Mouse (Mus musculus): ENCODE measurements at regions not wholly inside any gene's neighbourhood (a gene's known extent, or its start where the extent isn't known, plus 50 kb on each side); places are given as distances from the start of the nearest gene placed in this dataset.
"Not testable (repeated sequence)": the region's sequence is repeated elsewhere in the genome, so short reads cannot be mapped to it uniquely, and the experiment has no call there.

DNA sequence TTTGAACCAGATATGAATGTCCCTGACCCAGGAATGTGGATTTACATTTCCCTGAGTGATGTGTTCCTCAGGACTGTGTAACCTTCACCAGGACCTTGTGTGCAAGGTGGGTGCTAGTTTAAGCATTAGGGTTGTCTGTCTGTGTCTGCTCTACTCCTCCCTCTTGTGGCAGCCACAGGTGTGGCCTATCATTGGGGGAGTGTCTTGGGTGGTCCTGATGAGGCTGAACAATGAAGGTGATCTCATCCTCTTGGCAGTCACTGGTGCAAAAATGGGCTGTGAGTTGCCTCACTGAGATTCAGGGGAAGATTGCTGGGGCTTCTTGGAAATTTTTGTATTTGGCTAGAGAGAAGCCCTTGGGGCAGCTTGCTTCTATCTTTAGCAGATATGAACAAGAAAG, 179.4 kb upstream of the Ube2e1 start:
- ATAC-seq: no peak

DNA sequence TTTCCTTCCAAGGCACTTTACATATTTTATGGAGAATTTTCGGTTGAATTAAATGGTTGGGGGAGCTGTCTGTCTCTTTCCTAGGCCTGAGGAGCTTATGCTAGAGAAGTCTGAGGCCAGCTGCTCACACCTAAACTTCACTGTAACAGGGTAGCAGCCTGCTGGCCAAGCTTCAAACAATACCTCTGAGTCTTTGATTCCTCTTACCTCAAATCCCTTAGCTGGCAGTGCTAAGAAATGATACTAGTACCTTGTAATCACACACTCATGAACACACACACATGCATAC, 176.6 kb upstream of the Ube2e1 start:
- no peak for ATAC-seq

DNA sequence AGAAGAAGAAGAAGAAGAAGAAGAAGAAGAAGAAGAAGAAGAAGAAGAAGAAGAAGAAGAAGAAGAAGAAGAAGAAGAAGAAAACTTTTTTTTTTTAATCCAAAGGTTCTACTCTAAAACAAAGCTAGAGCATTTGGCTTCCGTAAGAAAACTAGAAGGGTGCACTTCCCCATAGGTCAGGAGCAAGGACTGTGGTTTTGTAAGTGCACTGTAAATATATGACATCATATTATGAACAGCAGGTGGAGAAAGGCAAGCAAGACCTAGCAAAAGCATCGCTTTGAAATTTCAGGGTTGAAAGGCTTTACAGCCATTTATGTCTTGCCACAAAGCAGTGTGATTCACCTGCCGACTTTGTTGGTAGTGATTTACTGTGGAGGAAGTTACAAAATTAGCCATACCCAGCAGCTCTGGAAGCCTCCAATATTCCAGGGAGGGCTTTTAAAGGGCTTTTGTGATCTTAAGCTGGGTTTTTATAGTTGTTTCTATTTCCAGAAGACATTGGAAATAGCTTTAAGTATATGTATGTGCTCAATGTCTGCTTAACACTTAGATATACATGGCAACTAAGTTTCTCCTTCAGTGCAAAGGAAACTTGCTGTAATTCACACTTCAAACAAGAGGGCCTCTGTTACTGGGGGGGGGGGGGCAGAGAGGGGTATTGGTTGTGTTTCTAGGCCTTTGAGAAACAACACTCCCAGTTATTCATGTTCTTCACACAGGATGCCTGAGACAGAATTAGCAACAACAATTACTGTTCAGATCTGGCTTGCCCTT, 176.1 kb upstream of the Ube2e1 start:
- no peak for ATAC-seq

- ATAC-seq: no peak
Observed at GRCm38 (mm10) chr14:18506168-18506567, 174.5 kb upstream of the Ube2e1 start.

GRCm38 (mm10) chr14:18500249-18500832, 168.7 kb upstream of the Ube2e1 start:
- no peak for ATAC-seq

GRCm38 (mm10) chr14:18494048-18494447, 162.4 kb upstream of the Ube2e1 start:
- no peak for ATAC-seq

DNA sequence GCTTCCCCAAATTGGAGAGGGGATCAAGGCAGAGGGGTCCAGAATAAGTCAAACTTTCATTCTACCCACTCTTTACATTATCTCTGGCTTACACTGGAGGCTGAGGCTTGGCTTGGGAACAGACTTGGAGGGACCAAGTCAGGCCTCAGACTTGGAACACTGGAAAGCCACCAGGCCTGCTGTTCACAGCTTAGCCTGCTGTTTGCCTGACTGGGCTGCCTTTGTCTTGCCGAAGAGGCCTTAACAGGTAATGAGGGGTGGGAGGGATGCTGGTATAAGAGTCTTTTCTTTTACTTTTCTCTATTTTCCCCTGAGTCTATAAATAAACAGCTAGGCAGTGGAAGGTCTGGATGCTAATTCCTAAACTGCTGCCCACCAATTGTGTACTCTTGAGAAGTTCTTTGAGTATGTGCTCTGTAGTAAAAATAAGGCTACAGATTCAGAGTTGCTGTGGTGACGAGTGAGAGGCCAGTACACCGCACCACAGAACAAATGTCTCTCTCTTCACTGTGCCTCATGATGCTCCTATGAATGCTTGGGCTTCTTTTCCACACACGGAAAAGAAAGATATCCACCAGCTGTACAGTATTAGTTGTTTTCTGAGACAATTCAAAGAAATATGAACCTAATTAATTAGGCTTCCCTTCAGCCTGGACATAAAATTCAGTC, 154.6 kb upstream of the Ube2e1 start:
- ATAC-seq: no peak

DNA sequence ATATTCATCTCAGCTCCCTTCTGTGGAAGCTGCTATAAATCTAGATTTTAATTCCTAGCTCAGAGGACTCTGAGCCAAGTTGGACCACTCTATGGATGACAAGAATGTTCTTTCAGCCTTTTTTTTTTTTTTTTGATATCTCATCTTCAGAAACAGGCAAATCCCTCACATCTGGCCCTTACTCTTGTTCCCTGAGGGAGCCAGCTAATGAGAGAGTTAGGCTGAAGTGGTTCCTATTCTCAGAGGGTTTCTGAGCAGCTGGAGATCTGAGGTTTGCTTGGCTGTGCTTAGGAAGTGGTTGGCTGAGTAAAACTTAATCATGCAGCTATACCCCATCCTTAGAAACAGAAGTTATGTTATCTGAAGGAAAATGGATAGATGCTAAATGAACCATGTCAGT, 153.9 kb upstream of the Ube2e1 start:
- ATAC-seq: no peak

- ATAC-seq: no peak
Observed at GRCm38 (mm10) chr14:18476795-18477320, 145.2 kb upstream of the Ube2e1 start.

DNA sequence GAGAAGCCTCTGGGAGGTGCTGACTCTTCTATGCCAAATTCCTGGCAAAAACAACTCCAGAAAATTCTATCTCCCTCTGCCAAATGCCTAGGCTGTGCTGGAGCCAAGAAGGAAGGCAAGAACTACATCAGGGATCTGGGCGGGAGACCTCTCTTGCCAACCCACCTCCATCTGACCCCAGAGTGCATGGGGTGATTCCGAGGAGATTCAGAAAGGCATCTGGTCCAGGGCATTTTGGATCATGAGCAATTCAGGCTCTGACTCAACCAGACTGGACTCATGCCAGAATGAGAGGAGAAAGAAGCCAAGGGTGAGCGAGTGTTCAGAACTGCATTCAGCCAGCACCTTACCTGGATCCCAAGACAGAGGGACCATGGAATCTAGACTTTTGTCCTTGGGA, 137.0 kb upstream of the Ube2e1 start:
- no peak for ATAC-seq

- ATAC-seq: not testable (repeated sequence)
Observed at GRCm38 (mm10) chr14:18466864-18467263, 135.2 kb upstream of the Ube2e1 start.

DNA sequence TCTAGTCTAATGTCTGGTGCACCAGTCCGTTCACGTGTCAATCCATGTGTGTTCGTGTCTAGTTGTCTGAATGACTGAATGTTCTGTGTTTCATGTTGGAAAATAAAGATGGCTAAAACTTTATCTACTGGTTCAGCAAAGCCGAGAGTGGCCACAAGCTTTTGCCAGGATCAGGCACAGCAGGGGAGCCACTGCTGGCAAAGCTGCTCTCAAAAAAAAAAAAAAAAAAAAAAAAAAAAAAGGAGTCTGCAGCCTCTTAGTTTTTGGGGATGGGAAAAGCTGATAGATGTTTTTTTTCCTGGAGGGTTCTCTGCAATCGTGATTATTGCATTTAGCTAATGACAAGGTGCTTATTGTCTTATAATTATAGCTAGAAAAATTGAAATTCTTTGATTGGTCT, 132.5 kb upstream of the Ube2e1 start:
- not testable (repeated sequence) for ATAC-seq

DNA sequence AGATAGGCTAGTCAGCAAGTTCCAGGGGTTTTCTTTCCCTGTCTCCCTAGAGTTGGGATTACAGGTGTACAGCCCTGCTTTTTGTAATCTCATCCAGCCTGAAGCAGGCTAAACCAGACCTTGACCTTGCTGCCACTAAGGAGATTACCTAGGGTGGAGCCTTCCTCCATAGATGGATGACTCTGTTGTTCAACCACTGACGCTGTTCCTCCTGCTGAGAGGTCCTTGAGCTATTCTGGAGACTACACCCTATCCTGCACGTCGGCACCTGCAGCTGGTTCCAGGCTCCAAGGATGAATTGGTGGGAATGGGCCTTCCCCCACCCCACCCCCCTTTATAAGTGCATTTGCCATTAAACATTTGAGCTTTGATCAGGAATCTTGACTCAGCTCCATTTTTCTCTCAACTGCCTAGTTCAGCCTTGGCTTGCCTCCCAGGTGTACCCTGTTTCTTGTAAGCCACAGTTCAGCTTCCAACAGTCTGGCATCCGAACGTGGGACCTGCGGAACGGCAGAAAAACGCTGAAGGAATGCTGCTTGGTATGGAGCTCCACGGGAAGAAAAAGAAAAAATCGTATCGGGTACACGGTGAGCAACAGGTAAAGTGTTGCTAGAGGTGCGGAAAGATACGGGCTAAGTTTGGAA, 131.7 kb upstream of the Ube2e1 start:
- no peak for ATAC-seq

- ATAC-seq: no peak
Observed at GRCm38 (mm10) chr14:18462381-18462780, 130.7 kb upstream of the Ube2e1 start.

GRCm38 (mm10) chr14:18448666-18449065, 117.0 kb upstream of the Ube2e1 start:
- no peak for ATAC-seq

GRCm38 (mm10) chr14:18444492-18444891, 112.8 kb upstream of the Ube2e1 start:
- no peak for ATAC-seq

GRCm38 (mm10) chr14:18428968-18429367, 97.3 kb upstream of the Ube2e1 start:
- ATAC-seq: not testable (repeated sequence)

DNA sequence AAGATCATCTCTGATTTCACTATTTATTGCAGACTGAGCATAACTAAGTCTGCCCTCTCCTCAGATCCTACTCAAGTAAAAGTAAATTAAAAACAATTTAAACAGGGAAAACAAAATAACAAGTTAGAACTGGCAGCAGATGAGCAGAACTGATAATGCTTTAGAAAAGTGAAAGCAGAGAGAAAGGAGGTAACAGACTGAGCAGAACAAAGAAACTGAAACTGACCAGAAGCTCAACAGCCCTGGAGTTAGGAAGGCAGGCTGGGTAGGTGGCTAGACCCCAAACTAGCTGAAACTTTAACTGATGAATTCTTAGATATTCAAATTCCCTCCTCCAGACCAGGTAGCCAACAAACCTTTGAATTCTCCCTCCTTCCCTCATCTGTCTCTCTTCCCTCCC, 94.2 kb upstream of the Ube2e1 start:
- peak; percentile 74 for ATAC-seq

DNA sequence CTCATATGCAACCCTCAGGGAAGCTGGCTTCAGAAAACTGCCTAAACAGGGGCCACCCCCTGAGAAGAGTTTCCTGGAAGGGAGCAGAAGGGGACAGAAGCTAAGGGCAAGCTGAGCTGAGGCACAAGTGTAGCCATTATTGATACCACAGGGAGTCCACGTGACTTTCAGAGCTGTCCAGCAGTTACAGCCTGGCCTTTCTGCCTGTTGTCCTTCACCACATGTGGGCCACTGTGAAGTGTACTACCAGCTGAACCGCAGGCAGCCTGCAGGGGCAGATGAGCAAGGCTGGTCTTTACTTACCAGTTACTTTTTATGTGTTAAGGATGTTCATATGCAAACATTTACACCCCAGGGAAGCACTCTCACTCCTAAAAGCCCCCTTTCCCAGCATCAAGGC, 85.2 kb upstream of the Ube2e1 start:
- no peak for ATAC-seq

GRCm38 (mm10) chr14:18416319-18416718, 84.7 kb upstream of the Ube2e1 start:
- no peak for ATAC-seq

DNA sequence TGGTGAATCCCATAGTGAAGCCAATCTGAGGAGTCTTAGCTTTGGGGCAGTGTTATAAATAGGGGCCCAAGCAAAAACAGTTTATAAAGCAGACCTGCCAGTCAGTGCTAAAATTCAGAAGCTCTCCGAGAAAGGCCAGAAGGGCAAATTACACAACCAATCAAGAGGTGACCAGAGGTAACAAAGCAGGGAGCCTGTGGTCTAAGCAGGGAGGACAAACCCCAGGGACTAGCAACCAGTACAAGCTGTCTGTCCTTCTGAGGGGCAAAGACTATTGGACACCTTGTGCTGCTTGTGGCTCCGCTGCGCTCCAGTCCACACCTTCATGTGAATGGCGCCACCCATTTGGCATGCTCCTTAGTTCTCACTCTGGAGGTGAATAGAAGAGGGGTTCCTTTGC, 67.3 kb upstream of the Ube2e1 start:
- ATAC-seq: no peak

DNA sequence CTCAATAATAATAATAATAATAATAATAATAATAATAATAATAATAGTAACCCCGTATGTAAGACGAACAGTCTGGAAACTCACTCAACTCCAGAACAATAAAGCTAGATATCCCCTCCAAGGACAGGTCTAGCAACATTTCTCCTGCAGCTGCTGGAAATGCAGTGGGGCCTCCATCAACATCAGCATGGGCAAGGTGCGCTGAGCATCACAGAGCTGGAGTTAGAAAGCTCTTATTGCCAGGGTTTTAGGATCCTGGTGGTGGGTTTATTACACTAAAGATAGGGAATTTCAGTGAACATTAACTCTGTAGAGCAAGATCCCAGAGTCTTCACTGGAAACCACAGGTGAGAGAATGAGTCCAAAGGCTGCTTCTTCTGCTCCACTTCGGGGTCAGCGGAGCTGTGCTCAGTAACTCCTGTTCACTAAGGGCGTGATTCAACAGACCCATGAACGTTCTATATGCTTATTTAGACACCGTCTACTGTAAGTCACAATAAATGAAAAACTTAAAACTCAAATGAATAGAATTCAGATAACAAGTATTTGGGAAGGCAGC, 64.6 kb upstream of the Ube2e1 start:
- no peak for ATAC-seq

DNA sequence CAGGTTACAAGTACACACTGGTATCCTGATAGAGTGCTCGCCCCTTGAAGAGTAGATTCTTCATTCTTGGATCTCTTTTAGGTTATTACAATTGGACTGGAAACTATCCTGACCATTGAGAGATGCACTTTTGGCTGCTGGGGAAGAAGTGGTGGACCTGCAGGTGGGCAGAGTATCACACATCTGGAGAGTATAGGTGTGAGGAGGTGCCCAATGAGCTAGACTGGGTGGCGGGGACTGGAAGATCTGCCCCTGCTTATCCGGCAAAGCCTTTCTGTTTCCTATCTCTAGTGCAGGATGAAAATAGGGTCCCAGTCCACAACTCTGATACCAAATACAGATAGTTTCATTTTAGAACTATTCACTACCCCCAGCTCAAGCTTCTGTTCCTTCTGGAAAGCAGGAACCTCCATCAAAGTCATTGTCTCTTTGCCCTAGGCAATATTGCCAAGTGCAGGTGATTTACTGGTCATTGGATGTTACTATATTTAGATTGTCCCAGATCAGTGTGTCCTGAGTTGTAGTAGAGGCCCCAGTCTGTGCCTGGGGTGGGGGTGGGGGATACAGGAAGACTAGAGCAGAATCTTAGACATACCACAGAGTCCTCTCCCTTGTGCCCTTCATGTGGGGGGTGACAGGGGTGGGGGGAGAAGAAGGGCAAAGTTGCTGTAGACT, 62.5 kb upstream of the Ube2e1 start:
- no peak for ATAC-seq
